Mouse (Mus musculus) liver, embryonic 14.5 days (tissue): ENCODE measurements around the gene Rbbp6. TPM values are rescaled to one million over a fixed set of nuclear protein-coding genes. Genes with fewer than 3 reads are reported as not detected.

Experiments used
- ATAC-seq: fragments of 200-750 bp; cut with Nextera tagmentation; 2 replicates; pipeline ENCODE4 v1.8.0; 2017; ENCODE audit warnings: moderate number of reproducible peaks, mild to moderate bottlenecking, moderate library complexity; ENCODE audit not compliant: insufficient read depth
- DNase-seq, 3 experiments: peaks; one replicate each; pipeline ENCODE4 v3.0.0-alpha.2; 2012 to 2013; ENCODE audit warnings: low read depth in 3 of 3, low spot score in 3 of 3
- H3K27ac ChIP-seq: fragments of 300-500 bp; sonication (generic); 2 replicates; pipeline ENCODE4 v1.5.1; 2014; ENCODE audit warnings: moderate library complexity, mild to moderate bottlenecking, control low read depth, inconsistent platforms
- H3K27me3 ChIP-seq: fragments of 300-500 bp; sonication (generic); 2 replicates; pipeline ENCODE4 v1.6.1; 2014; ENCODE audit warnings: mild to moderate bottlenecking, low read length, moderate library complexity; ENCODE audit not compliant: control insufficient read depth, insufficient read depth
- H3K36me3 ChIP-seq: fragments of 300-500 bp; sonication (generic); replicated peaks from 2 replicates; pipeline ENCODE4 v1.6.1; 2014; ENCODE audit warnings: low read depth; ENCODE audit not compliant: control insufficient read depth, insufficient read depth
- H3K4me1 ChIP-seq, 2 experiments: fragments of 200-500 bp in 1 of 2; fragments of 300-500 bp in 1 of 2; sonication (generic) in 1 of 2; replicated peaks; 2 replicates each; pipeline ENCODE4 v1.6.1; 2012 to 2014; ENCODE audit warnings: antibody characterized with exemption in 1 of 2, inconsistent platforms in 1 of 2, low read length in 1 of 2; ENCODE audit not compliant: control insufficient read depth in 2 of 2, insufficient read depth in 2 of 2
- H3K4me2 ChIP-seq: fragments of 300-500 bp; sonication (generic); 2 replicates; pipeline ENCODE4 v1.6.1; 2014; ENCODE audit warnings: low read depth, mild to moderate bottlenecking, control low read depth, moderate library complexity
- H3K4me3 ChIP-seq, 2 experiments: fragments of 200-500 bp in 1 of 2; fragments of 300-500 bp in 1 of 2; sonication (generic) in 1 of 2; 2 replicates each; pipeline ENCODE4 v1.5.1; 2012 to 2014; ENCODE audit warnings: low read depth in 2 of 2, low read length in 2 of 2, mild to moderate bottlenecking in 2 of 2, control low read depth in 1 of 2, inconsistent platforms in 1 of 2, moderate library complexity in 1 of 2; ENCODE audit not compliant: insufficient read depth in 1 of 2
- H3K9ac ChIP-seq: fragments of 300-500 bp; sonication (generic); replicated peaks from 2 replicates; pipeline ENCODE4 v1.6.1; 2014; ENCODE audit warnings: mild to moderate bottlenecking, control low read depth, moderate library complexity
- H3K9me3 ChIP-seq: fragments of 300-500 bp; sonication (generic); 2 replicates; pipeline ENCODE4 v1.6.1; 2016; ENCODE audit warnings: low read length, mixed read lengths; ENCODE audit not compliant: control insufficient read depth
- CTCF ChIP-seq: IDR thresholded peaks from 2 replicates; pipeline ENCODE4 v1.5.1; 2016; ENCODE audit warnings: antibody characterized with exemption, low read depth, control low read depth
- EP300 ChIP-seq: IDR thresholded peaks from 2 replicates; pipeline ENCODE4 v1.6.1; 2016; ENCODE audit warnings: antibody characterized with exemption, low read depth
- WGBS: fragments of 180-500 bp; shearing (Covaris S2); extraction: QIAGEN DNeasy Blood & Tissue Kit; methylation state at CpG from one replicate; pipeline ENCODE4 v1.1.7; 2014; ENCODE audit not compliant: insufficient replicate concordance; 5-methylcytosine and 5-hydroxymethylcytosine counted together
- polyA plus RNA-seq, 2 experiments: library from polyadenylated mRNA; depleted of rRNA in 1 of 2; stranded (reverse) in 1 of 2; unstranded in 1 of 2; fragments of >200 nt; fragmentation: Nextera tagmentation in 1 of 2; extraction: Ambion mirVana in 1 of 2; gene quantifications; 2 replicates each; pipeline versions ENCODE4 v1.2.1 to v1.2.3; 2012 to 2014

Gene Rbbp6
- polyA plus RNA-seq, 2 experiments = 9.8 to 14.6 TPM

- no peak overlapping the region for H3K4me2 ChIP-seq
- H3K27me3 ChIP-seq = no peaks in the 10 kb centered on the region
- no peaks in the 10 kb centered on the region for H3K9me3 ChIP-seq
- H3K4me3 ChIP-seq = no peak overlapping the region
- TF ChIP-seq EP300 (no peak), CTCF (no peak)
- no peaks in the 10 kb centered on the region for H3K36me3 ChIP-seq
- no peak overlapping the region for H3K9ac ChIP-seq
- 66% methylated on average over 11 of the region's 11 CpGs for WGBS
- no peak for DNase-seq
- H3K4me1 ChIP-seq = peaks cover 0 to 6% of the 10 kb centered on the region in 2 experiments; a peak in 2 of 4 replicates
- ATAC-seq = no peak
- no peak overlapping the region for H3K27ac ChIP-seq
Observed at GRCm38 (mm10) chr7:122954451-122955225, 10.8 kb upstream of the Rbbp6 start.

- Histone ChIP-seq H3K9ac (no peak overlapping the region), H3K36me3 (no peaks in the 10 kb centered on the region), H3K4me2 (no peak overlapping the region), H3K4me3 (no peak overlapping the region), H3K27me3 (no peaks in the 10 kb centered on the region), H3K4me1 (peaks cover 0 to 6% of the 10 kb centered on the region in 2 experiments; a peak in 2 of 4 replicates), H3K9me3 (no peaks in the 10 kb centered on the region), H3K27ac (no peak overlapping the region)
- 60% methylated on average over 8 of the region's 8 CpGs for WGBS
- no peak for TF ChIP-seq CTCF
- TF ChIP-seq EP300 = no peak
- DNase-seq (peak in 1 of 3 experiments; percentile 18), ATAC-seq (peak; percentile 73)
Observed at GRCm38 (mm10) chr7:122955226-122955955, 10.1 kb upstream of the Rbbp6 start.

- DNase-seq = no peak
- H3K27ac ChIP-seq = no peak overlapping the region
- whole genome bisulfite sequencing = 38% methylated on average over 4 of the region's 4 CpGs
- H3K4me1 ChIP-seq = peaks cover 15% of the 10 kb centered on the region in 2 experiments
- TF ChIP-seq CTCF (no peak), EP300 (no peak)
- no peaks in the 10 kb centered on the region for H3K27me3 ChIP-seq
- H3K9ac ChIP-seq = no peak overlapping the region
- no peaks in the 10 kb centered on the region for H3K9me3 ChIP-seq
- peaks cover 2% of the 10 kb centered on the region; the same call in 1 of the 2 replicates for H3K36me3 ChIP-seq
- peak overlapping the region in 1 of 2 experiments; percentile 76; a peak in 1 of 4 replicates for H3K4me3 ChIP-seq
- no peak for ATAC-seq
- H3K4me2 ChIP-seq = peak overlapping the region; percentile 93
Observed at GRCm38 (mm10) chr7:122968751-122969150, 3.3 kb downstream of the Rbbp6 start.

DNA sequence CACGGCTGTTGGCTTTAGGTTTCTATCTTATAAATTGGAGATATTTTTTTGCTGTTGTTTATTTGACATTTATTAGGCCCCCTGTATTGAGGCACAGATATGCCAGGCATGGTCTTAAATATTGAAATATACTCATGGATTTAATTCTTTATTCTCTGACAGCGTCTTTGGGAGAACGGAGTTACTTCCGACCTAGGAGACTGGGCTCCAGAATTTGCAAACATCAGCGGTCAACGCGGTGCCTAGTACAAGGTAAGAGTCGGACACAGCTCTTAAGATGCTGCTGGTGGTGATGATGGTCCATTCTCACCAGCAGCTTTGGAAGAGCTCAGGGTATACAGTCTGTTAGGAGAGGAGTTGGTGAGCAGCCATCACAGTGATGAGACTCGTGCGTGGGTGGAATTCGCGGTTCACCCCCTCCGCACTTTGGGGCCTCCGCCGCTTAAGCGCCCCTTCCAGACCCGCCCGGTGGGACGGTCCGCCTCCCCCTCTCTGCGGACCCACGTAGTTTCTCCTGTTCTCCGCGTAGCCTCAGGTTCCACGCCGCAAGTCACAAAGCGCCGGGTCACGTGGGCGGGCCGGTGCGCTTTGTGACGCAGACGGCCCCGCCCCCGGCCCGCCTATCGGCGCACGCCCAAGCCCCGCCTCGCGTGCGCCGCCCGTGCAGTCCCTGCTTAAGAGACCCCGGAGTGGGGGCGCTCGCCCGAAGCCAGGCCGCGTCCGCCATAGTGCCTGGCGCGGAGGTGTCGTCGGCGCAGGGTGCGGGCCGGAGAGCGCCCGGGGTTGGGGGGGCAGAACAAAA is 3.9 kb downstream of the Rbbp6 start:
- Histone ChIP-seq H3K9me3 (no peaks in the 10 kb centered on the region), H3K36me3 (peaks cover 2% of the 10 kb centered on the region; the same call in 1 of the 2 replicates), H3K4me3 (peak overlapping the region; percentile 76 to 84), H3K27ac (peak overlapping the region; percentile 71), H3K4me1 (peaks cover 15% of the 10 kb centered on the region in 2 experiments), H3K27me3 (no peaks in the 10 kb centered on the region), H3K4me2 (peak overlapping the region; percentile 93), H3K9ac (peak overlapping the region; percentile 96)
- DNase-seq (peak; percentile 84 to 87 (median 87)), ATAC-seq (peak; percentile 96)
- 1% methylated on average over 55 of the region's 62 CpGs for WGBS
- TF ChIP-seq EP300 (no peak), CTCF (peak; percentile 38; the same call in 1 of the 2 replicates)
